Mouse (Mus musculus) liver, postnatal 0 days (tissue): ENCODE results near the gene Tab2. TPM values are rescaled to one million over a fixed set of nuclear protein-coding genes. Genes with fewer than 3 reads are reported as not detected.
"Not testable (repeated sequence)": the region's sequence is repeated elsewhere in the genome, so short reads cannot be mapped to it uniquely, and the experiment has no call there.

Source experiments
- ATAC-seq: fragments of 200-750 bp; cut with Nextera tagmentation; 2 replicates; pipeline ENCODE4 v1.8.0; 2017; ENCODE audit warnings: mild to moderate bottlenecking, moderate library complexity
- DNase-seq: peaks from one replicate; pipeline ENCODE4 v3.0.0-alpha.2; 2016
- H3K27ac ChIP-seq: fragments of 300-500 bp; sonication (generic); 2 replicates; pipeline ENCODE4 v1.5.1; 2014; ENCODE audit warnings: antibody characterized with exemption, moderate library complexity, mild to moderate bottlenecking, low read depth
- H3K27me3 ChIP-seq: fragments of 300-500 bp; sonication (generic); 2 replicates; pipeline ENCODE4 v1.6.1; 2014; ENCODE audit warnings: low read length, control low read depth, mixed read lengths; ENCODE audit not compliant: insufficient read depth
- H3K36me3 ChIP-seq: fragments of 300-500 bp; sonication (generic); replicated peaks from 2 replicates; pipeline ENCODE4 v1.6.1; 2014; ENCODE audit warnings: mild to moderate bottlenecking, control low read depth, low read length, moderate library complexity, mixed read lengths; ENCODE audit not compliant: insufficient read depth
- H3K4me1 ChIP-seq: fragments of 300-500 bp; sonication (generic); 2 replicates; pipeline ENCODE4 v1.6.1; 2014; ENCODE audit warnings: antibody characterized with exemption, mild to moderate bottlenecking, control low read depth; ENCODE audit not compliant: insufficient read depth
- H3K4me2 ChIP-seq: fragments of 300-500 bp; sonication (generic); 2 replicates; pipeline ENCODE4 v1.6.1; 2014; ENCODE audit warnings: low read depth, mild to moderate bottlenecking, low read length, moderate library complexity, mixed read lengths
- H3K4me3 ChIP-seq: fragments of 300-500 bp; sonication (generic); 2 replicates; pipeline ENCODE4 v1.5.1; 2014; ENCODE audit warnings: low read depth, low read length
- H3K9ac ChIP-seq: fragments of 300-500 bp; sonication (generic); replicated peaks from 2 replicates; pipeline ENCODE4 v1.6.1; 2014; ENCODE audit warnings: mild to moderate bottlenecking, moderate library complexity
- H3K9me3 ChIP-seq: fragments of 300-500 bp; sonication (generic); 2 replicates; pipeline ENCODE4 v1.6.1; 2016; ENCODE audit warnings: mild to moderate bottlenecking, control low read depth, low read length, mixed read lengths
- CTCF ChIP-seq: sonication (generic); IDR thresholded peaks from 2 replicates; pipeline ENCODE4 v1.5.1; 2016; ENCODE audit warnings: antibody characterized with exemption, low read depth
- EP300 ChIP-seq: IDR thresholded peaks from 2 replicates; pipeline ENCODE4 v1.6.1; 2016; ENCODE audit warnings: antibody characterized with exemption, low read depth, mild to moderate bottlenecking
- WGBS: fragments of 180-500 bp; shearing (Covaris S2); extraction: QIAGEN DNeasy Blood & Tissue Kit; methylation state at CpG from one replicate; pipeline ENCODE4 v1.1.7; 2014; ENCODE audit not compliant: insufficient replicate concordance; 5-methylcytosine and 5-hydroxymethylcytosine counted together
- polyA plus RNA-seq: library from polyadenylated mRNA; unstranded; fragments of >200 nt; fragmentation: Nextera tagmentation; extraction: Ambion mirVana; gene quantifications from 2 replicates; pipeline ENCODE4 v1.2.1, GENCODE M21; 2015

Tab2 gene
- polyA plus RNA-seq, 1 experiment from 2014 or later = 11.8 TPM

- Histone ChIP-seq H3K36me3 (peaks cover 55% of the 10 kb centered on the region), H3K9ac (no peak overlapping the region), H3K4me3 (no peak overlapping the region), H3K4me2 (no peak overlapping the region), H3K9me3 (no peaks in the 10 kb centered on the region), H3K27ac (no peak overlapping the region), H3K4me1 (no peaks in the 10 kb centered on the region), H3K27me3 (no peaks in the 10 kb centered on the region)
- DNase-seq (no peak), ATAC-seq (no peak)
- 84% methylated on average over 12 of the region's 12 CpGs for WGBS
- TF ChIP-seq EP300 (no peak), CTCF (no peak)
Measured at GRCm38 (mm10) chr10:7907151-7907550, 48.9 kb downstream of the Tab2 start.

- peaks cover 42% of the 10 kb centered on the region for H3K36me3 ChIP-seq
Measured at GRCm38 (mm10) chr10:7904157-7904556, 51.9 kb downstream of the Tab2 start.

DNA sequence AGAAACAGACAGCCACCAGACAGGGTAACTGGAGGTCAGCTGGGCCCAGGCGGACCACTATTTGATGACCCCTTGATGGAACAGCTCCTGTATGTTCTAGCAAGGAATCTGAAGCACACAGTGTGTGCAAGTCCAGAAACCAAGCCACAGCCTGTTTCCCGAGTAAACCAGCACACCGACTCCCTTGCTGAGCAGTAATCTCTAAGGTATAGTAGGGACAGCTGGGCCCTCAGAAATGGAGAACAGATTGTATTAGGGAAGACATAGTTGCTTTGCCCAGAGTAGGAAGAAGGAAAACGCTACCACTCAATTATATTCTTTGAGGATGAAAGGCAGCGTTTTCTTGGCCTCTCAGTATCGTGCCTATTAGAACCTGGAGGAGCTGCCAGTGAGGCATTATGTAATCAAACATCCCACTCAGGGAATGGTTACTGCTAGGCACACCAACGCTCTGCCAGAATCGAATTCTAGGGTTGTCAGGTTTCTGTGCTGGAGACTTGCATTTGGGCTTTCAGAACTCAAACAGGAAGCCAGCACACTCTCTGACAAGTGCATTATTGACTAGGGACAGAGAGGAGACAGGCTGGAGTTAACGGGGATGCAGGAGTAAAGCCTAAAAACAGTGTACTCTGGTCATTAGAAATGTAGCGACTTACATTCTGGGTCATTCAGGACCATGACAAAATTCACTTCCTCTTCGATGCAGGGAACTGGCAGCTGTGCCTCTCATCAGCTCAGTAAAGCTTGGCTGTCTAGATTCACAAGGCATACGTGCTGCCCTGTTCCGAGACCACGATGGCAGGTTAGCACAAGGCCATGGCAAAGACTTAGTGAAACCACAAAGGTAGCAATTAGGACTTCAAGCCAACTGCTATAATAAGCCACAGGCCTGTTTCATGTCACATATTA, 55.1 kb downstream of the Tab2 start:
- TF ChIP-seq EP300 (no peak), CTCF (no peak)
- no peak for DNase-seq
- Histone ChIP-seq H3K27ac (no peak overlapping the region), H3K9me3 (no peaks in the 10 kb centered on the region), H3K4me1 (no peaks in the 10 kb centered on the region), H3K9ac (no peak overlapping the region), H3K27me3 (no peaks in the 10 kb centered on the region), H3K36me3 (peaks cover 14% of the 10 kb centered on the region; the same call in 1 of the 2 replicates), H3K4me3 (no peak overlapping the region), H3K4me2 (no peak overlapping the region)
- WGBS = 80% methylated on average over 14 of the region's 14 CpGs
- no peak for ATAC-seq

More at GRCm38 (mm10) chr10:7904157-7904556, 51.9 kb downstream of the Tab2 start:
- 90% methylated on average over 5 of the region's 5 CpGs for WGBS
- no peak overlapping the region for H3K4me3 ChIP-seq
- no peaks in the 10 kb centered on the region for H3K4me1 ChIP-seq
- H3K27ac ChIP-seq = no peak overlapping the region
- no peak overlapping the region for H3K9ac ChIP-seq
- DNase-seq = no peak
- ATAC-seq = peak; percentile 15; the same call in 1 of the 2 replicates
- no peaks in the 10 kb centered on the region for H3K27me3 ChIP-seq
- TF ChIP-seq CTCF = no peak
- TF ChIP-seq EP300 = no peak
- H3K4me2 ChIP-seq = no peak overlapping the region
- no peaks in the 10 kb centered on the region for H3K9me3 ChIP-seq

GRCm38 (mm10) chr10:7888256-7888868, 67.7 kb downstream of the Tab2 start:
- H3K27ac ChIP-seq = no peak overlapping the region
- H3K4me3 ChIP-seq = no peak overlapping the region
- 52% methylated on average over 11 of the region's 11 CpGs for WGBS
- H3K9ac ChIP-seq = no peak overlapping the region
- no peaks in the 10 kb centered on the region for H3K27me3 ChIP-seq
- no peaks in the 10 kb centered on the region for H3K9me3 ChIP-seq
- no peak for TF ChIP-seq EP300
- no peak for TF ChIP-seq CTCF
- no peaks in the 10 kb centered on the region for H3K4me1 ChIP-seq
- H3K36me3 ChIP-seq = no peaks in the 10 kb centered on the region
- peak overlapping the region; percentile 38; the same call in 1 of the 2 replicates for H3K4me2 ChIP-seq
- DNase-seq (no peak), ATAC-seq (no peak)

DNA sequence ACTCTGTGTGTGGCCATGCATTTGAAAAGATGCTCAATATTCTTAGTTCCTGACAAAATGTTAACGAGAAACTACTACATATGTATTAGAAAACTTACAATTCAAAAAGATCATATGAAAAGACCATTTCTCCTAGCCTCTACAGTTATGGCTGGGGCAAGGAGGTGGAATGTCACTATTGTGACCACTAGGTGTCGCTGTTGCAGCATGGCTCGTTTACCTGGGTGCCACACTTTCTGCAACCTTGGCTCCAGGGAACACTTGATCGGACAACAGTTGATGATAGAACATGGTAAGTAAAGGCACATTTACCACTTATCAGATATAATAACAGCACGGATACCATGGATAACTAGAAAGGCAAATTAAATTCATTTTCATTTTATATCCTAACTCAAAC, 72.5 kb downstream of the Tab2 start:
- peak; percentile 70; the same call in 1 of the 2 replicates for ATAC-seq

GRCm38 (mm10) chr10:7881971-7882370, 74.1 kb downstream of the Tab2 start:
- no peak overlapping the region for H3K9ac ChIP-seq
- TF ChIP-seq CTCF (no peak), EP300 (no peak)
- ATAC-seq = no peak
- no peaks in the 10 kb centered on the region for H3K9me3 ChIP-seq
- no peak overlapping the region for H3K4me2 ChIP-seq
- H3K4me3 ChIP-seq = no peak overlapping the region
- no peak for DNase-seq
- no peak overlapping the region for H3K27ac ChIP-seq
- WGBS = 73% methylated on average over 3 of the region's 3 CpGs
- no peaks in the 10 kb centered on the region for H3K36me3 ChIP-seq
- no peaks in the 10 kb centered on the region for H3K4me1 ChIP-seq
- no peaks in the 10 kb centered on the region for H3K27me3 ChIP-seq

More for the DNA sequence above, 72.5 kb downstream of the Tab2 start:
- no peak overlapping the region for H3K4me3 ChIP-seq
- 10% methylated on average over 5 of the region's 5 CpGs for whole genome bisulfite sequencing
- no peaks in the 10 kb centered on the region for H3K9me3 ChIP-seq
- TF ChIP-seq CTCF = peak; percentile 100
- no peak for TF ChIP-seq EP300
- H3K36me3 ChIP-seq = no peaks in the 10 kb centered on the region
- no peaks in the 10 kb centered on the region for H3K4me1 ChIP-seq
- H3K9ac ChIP-seq = no peak overlapping the region
- peak; percentile 82 for DNase-seq
- no peaks in the 10 kb centered on the region for H3K27me3 ChIP-seq
- no peak overlapping the region for H3K4me2 ChIP-seq
- H3K27ac ChIP-seq = no peak overlapping the region

GRCm38 (mm10) chr10:7880283-7880682, 75.7 kb downstream of the Tab2 start:
- H3K4me1 ChIP-seq, ATAC-seq, DNase-seq, H3K27ac ChIP-seq, H3K36me3 ChIP-seq, H3K27me3 ChIP-seq, H3K9me3 ChIP-seq, H3K4me2 ChIP-seq, H3K4me3 ChIP-seq, H3K9ac ChIP-seq: not testable (repeated sequence)
- 78% methylated on average over 3 of the region's 3 CpGs for WGBS
